Mouse (Mus musculus) right cerebral cortex, postnatal 4 days (tissue): ENCODE measurements at regions not wholly inside any gene's neighbourhood (a gene's known extent, or its start where the extent isn't known, plus 50 kb on each side); places are given as distances from the start of the nearest gene placed in this dataset.

ENCODE experiments used
- DNase-seq: peaks from one replicate; pipeline ENCODE4 v3.0.0-alpha.2; 2022

DNA sequence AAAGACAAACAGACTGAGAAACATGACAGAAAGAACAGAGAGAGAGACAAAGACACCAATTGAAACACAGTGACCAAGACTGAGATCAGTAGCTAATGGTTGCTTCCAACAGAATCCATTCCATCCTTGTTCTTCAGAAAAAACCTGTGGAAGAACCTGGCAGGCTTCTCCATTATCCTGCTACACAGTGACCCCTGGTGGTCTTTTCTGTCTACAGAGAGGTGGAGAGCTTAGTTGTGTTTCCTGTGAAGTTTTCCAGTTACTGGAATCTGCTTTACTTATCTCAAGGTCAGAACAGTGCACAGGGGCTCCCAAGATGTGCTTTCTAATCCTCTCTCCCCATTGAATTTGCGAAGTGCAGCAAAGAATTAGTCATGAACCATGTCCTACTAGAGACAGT lies 339.1 kb upstream of the Msl3l2 start:
- peak; percentile 15 for DNase-seq

DNA sequence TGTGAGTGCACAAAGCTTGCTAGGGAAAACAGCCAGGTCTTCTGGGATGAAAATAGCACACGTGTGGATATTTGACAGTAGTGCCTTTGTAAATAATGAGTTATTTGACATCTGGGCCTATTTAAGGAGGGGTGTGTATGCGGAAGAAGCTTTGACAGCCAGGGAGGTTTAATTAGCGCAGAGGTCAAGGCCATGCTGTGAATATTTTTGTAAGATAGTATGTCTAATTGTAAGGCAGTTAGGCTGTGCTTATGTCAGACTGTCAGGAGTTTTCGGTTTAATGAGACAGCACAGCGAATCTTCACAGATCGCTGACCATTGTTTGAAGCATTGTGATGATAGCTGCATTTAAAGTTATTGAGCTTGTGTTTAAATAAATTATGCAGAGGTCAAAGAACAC lies 337.1 kb upstream of the Msl3l2 start:
- no peak for DNase-seq

DNA sequence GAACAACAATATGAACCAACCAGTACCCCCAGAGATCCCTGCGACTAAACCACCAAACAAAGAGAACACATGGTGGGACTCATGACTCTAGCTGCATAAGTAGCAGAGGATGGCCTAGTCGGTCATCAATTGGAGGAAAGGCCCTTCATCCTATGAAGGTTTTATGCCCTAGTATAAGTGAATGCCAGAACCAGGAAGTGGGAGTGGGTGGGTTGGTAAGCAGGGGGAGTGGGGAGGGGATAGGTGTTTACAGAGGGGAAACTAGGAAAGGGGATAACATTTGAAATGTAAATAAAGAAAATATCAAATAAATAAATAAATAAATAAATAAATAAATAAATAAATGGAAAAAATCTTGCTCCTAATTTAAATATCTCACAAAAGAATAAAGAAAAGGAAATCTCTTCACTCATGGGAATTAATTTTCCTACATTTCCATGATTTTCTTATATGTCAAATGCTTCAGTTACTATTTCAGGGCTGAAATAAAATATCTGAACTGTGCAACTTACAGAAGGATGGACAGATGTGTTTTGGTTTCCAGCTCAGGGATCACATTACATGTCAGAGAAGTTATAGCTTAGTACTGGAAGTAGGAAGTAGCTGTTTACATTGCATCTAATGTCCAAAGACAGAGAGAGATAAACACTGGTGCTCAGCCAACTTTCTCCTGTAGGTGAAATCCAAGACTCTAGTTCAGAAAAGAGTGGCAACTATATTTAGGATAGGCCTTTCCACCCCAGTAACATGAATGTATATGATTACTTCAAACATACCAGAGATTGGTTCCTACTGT lies 323.8 kb upstream of the Msl3l2 start:
- no peak for DNase-seq

DNA sequence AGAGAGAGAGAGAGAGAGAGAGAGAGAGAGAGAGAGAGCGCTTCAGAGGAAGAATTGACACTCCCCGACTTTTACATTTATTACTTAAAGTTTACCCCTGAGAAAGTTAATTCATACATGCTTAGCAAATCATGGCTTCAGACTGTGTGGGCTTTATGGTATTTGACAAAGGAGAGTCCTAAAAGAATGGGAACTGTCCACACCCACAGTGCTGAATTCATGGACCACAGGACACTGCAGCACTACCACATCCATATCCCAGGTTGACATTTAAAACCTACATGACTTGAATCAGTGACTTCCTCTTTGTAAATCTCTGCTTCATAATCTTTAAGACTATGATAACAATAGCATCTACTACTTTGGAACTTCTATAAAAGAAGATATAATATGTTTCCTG lies 292.8 kb upstream of the Msl3l2 start:
- DNase-seq, result no peak

DNA sequence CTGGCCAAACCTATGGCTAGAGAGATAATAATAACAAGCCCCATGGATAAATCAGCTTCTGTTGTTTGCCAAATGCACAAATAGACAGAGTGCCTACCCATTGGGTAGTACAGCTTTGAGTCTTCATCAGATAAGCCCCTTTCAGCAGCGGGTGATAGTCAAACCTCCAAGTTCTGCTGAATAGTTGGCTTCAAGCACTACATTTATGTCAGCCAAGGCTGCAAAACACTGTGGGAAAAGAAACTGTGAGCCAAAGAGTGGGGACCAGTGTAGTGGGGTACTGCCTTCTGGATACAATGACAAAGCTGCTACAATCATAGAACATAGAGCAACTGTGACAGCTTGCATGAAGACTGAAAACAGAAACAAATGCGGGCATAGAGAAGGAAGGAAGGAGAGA lies 255.4 kb upstream of the Msl3l2 start:
- no peak for DNase-seq

DNA sequence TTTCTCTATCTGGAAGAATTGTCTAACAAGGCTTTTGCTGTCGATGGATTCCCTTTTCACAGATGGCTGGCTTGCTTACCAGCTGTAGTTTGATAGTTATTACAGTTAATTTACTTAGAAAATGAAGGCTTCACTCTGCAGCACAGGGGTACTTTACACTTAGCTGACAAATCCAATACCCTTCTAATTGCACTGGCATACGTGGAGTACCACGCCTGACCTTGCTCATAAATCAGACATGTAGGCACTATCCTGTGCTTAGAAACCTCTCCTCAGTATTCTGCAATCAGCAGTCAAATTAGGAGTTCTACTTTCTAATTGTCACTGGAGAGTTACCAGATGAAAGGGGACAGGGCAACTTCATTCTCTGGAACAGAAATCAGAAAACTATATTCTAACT lies 214.1 kb upstream of the Msl3l2 start:
- DNase-seq, result no peak

DNA sequence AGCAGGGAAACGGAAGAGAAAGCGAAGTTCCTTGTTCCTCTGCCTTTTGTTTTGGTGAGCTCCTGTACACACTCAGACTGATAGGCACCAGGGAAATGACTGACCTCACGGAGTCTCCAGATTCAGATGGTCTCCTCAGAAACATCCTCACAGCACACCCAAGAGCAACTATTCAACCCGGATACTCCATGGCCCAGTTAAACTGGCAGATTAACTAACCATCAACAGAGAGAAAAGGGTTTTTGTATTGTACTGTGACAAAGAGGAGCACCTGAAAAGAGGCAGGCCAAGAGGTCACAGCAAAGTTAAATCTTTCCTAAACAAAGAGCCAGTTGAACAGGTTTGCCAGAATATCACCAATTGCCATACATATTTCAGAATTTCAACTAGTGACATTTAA lies 177.6 kb upstream of the Msl3l2 start:
- DNase-seq, result no peak

DNA sequence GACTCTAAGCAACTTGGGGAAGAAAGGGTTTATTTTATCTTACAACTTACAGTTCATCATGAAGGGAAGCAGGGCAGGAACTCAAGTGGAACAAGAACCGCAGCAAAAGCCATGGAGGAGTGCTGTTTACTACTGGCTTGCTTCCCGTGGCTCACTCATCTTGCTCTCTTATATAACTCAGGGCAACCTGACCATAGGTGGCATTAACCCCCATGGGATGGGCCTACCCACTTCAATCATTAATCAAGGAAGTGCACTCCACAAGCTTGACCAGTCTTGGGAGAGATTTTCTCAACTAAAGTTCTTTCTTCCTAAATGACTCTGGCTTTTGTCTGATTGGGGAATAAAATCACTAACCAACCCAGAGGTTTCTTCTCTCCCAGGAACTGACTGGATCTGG lies 172.7 kb upstream of the Msl3l2 start:
- no peak for DNase-seq

DNA sequence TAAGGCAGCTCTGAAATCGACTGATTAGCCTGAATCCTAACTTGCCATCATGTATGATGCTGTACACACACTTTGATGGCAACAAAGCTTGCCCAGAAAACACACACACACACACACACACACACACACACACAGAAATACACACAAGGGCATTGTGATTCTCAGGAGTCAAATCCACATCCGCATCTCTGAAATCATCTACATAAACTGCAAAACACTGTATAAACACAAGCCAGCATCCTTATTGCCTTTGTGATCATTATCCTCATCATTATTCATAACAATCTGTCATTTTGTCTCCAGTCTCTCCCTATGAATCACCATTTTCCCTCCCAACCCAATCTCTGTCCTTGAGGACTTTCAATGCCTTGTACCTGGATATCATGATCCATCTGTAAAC lies 171.3 kb upstream of the Msl3l2 start:
- DNase-seq, result no peak

DNA sequence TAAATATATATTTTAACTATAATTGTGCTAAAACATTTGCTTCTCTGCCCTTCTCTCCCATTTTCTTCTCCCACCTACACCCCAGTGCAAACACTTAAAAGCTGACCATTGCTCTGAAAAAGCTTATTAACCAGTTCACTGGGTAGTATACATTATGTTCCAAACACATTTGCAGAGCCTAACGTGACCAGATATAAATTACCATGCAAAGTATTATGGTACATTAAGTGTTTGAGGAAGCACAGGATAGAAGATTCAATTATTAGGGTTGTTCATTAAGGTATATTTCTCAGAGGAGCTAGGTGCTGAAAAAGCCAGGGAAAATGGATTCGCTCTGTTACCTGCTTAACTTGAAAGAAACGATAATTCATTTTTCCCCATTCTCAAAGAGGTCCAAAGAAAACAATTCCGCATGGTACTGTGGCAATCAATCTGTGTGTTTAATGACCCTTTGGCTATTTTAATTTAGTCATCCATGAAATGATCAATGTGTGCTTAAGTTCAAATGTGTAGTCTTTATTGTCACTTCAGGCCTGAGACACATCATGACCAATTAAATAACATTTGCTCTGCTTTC lies 144.0 kb upstream of the Msl3l2 start:
- no peak for DNase-seq
